Mouse (Mus musculus): Measurements from ENCODE around the gene Dnajc22. TPM values are rescaled to one million over a fixed set of nuclear protein-coding genes. Genes with fewer than 3 reads are reported as not detected.

Gene Dnajc22
- polyA plus RNA-seq, 1 experiment from 2014 or later: 1.1 TPM

DNA sequence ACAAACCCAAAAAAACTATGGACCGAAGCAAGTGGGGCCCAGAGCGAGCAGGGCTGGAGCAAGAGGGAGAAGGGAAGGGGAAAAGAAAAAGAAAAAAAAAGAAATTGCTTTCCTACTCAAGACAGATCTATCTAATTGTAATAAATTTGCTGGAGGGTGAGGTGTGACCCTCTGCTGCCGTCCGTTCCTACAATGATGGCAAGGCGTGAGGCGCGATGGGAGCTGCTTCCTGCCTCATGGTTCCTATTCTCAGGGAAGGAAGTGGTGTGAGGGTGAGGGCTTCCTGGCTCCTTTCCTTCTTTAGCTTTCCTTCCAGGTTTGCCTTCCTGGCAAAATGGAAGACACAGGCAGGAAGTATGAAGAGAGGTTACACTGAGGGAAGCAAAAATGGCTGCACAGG, 57.5 kb downstream of the Dnajc22 start:
- no peaks in the 10 kb centered on the region for H3K4me1 ChIP-seq (ENCODE audit: control insufficient read depth, insufficient read depth, low read depth, low read length)
- no peaks in the 10 kb centered on the region for H3K27me3 ChIP-seq (replicated peaks; ENCODE audit: control insufficient read depth, insufficient read depth, low read length)
- no peaks in the 10 kb centered on the region for H3K9me3 ChIP-seq (ENCODE audit: control insufficient read depth, low read length)
- 90% methylated on average over 7 of the region's 7 CpGs for WGBS
- no peak overlapping the region for H3K27ac ChIP-seq (ENCODE audit: low read depth, low read length)
- H3K9ac ChIP-seq (ENCODE audit: low read depth, low read length): no peak overlapping the region
- H3K4me3 ChIP-seq (ENCODE audit: low read length): no peak overlapping the region
- no peak overlapping the region for H3K4me2 ChIP-seq (ENCODE audit: low read length)
- peaks cover 11% of the 10 kb centered on the region; the same call in 1 of the 2 replicates for H3K36me3 ChIP-seq (ENCODE audit: control insufficient read depth, insufficient read depth, low read length)
- ATAC-seq: no peak

DNA sequence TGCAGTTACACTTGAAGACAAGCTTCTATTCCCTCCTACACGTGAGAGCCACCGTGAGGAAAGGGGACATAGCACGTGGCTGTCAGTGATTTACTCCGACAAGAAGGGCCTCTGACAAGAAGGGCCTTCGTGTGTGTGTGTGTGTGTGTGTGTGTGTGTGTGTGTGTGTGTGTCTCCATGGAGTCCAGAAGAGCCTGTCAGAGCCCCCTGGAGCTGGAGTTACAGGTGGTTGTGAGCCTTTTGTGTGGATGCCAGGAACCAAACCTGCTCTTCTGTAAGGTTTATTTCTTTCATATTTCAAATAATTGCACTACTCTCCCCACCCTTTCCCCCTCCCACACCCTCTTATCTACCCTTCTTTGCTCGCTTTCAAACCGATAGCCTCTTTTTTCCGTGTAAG, 58.4 kb downstream of the Dnajc22 start:
- H3K4me3 ChIP-seq (ENCODE audit: low read length): no peak overlapping the region

DNA sequence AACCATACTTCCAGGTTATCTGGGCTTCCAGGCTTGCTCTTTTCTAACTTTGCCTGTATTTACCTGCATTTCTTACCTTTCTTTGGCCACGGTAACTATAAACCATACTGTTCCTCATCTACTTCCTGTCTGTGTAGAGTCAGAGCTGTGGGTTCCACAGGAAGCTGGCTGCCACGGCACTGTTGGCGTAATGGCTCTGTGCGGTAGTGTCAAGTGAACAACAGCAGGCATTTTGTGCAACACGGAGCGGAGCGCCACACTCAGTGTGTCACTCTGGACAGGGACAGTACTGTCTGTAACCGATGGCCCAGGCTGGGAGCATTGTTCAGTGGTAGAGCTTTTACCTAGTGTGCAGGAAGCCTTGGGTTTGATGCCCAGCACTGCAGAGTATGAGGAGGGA, 60.5 kb downstream of the Dnajc22 start:
- H3K4me1 ChIP-seq (ENCODE audit: control insufficient read depth, insufficient read depth, low read depth, low read length): no peaks in the 10 kb centered on the region
- no peaks in the 10 kb centered on the region for H3K9me3 ChIP-seq (ENCODE audit: control insufficient read depth, low read length)
- no peak overlapping the region for H3K4me3 ChIP-seq (ENCODE audit: low read length)
- WGBS: 97% methylated on average over 8 of the region's 8 CpGs
- no peak overlapping the region for H3K9ac ChIP-seq (ENCODE audit: low read depth, low read length)
- no peak for ATAC-seq
- no peak overlapping the region for H3K4me2 ChIP-seq (ENCODE audit: low read length)
- H3K36me3 ChIP-seq (ENCODE audit: control insufficient read depth, insufficient read depth, low read length): peaks cover 6% of the 10 kb centered on the region; the same call in 1 of the 2 replicates
- no peak overlapping the region for H3K27ac ChIP-seq (ENCODE audit: low read depth, low read length)
- H3K27me3 ChIP-seq (replicated peaks; ENCODE audit: control insufficient read depth, insufficient read depth, low read length): no peaks in the 10 kb centered on the region

More for the DNA sequence above, 58.4 kb downstream of the Dnajc22 start:
- no peak overlapping the region for H3K9ac ChIP-seq (ENCODE audit: low read depth, low read length)
- 79% methylated on average over 8 of the region's 8 CpGs for WGBS
- ATAC-seq: no peak
- no peaks in the 10 kb centered on the region for H3K9me3 ChIP-seq (ENCODE audit: control insufficient read depth, low read length)
- no peaks in the 10 kb centered on the region for H3K4me1 ChIP-seq (ENCODE audit: control insufficient read depth, insufficient read depth, low read depth, low read length)
- H3K27ac ChIP-seq (ENCODE audit: low read depth, low read length): no peak overlapping the region
- no peaks in the 10 kb centered on the region for H3K27me3 ChIP-seq (replicated peaks; ENCODE audit: control insufficient read depth, insufficient read depth, low read length)
- no peak overlapping the region for H3K4me2 ChIP-seq (ENCODE audit: low read length)
- peaks cover 6% of the 10 kb centered on the region; the same call in 1 of the 2 replicates for H3K36me3 ChIP-seq (ENCODE audit: control insufficient read depth, insufficient read depth, low read length)

Small RNA genes within 50 kb of the gene (microRNA-seq; reads per million reads assigned to microRNA genes)
- gene Mir6960: not detected

Other genes with a start within 250 kb of the Dnajc22 start
- gene Kmt2d, start 222.0 kb upstream of the Dnajc22 start, polyA plus RNA-seq (2015; fragmentation: Nextera tagmentation; extraction: Ambion mirVana): 8.8 and 9.3 TPM in 2 replicates
- 31.4 and 33.4 TPM in 2 replicates for gene Rhebl1, start 198.6 kb upstream of the Dnajc22 start, polyA plus RNA-seq (2015; fragmentation: Nextera tagmentation; extraction: Ambion mirVana)
- 1.3 and 2.1 TPM in 2 replicates for gene Dhh, start 194.6 kb upstream of the Dnajc22 start, polyA plus RNA-seq (2015; fragmentation: Nextera tagmentation; extraction: Ambion mirVana)
- 25.9 and 27.0 TPM in 2 replicates for gene Lmbr1l, start 174.9 kb upstream of the Dnajc22 start, polyA plus RNA-seq (2015; fragmentation: Nextera tagmentation; extraction: Ambion mirVana)
- gene Tuba1b, start 158.6 kb upstream of the Dnajc22 start, polyA plus RNA-seq (2015; fragmentation: Nextera tagmentation; extraction: Ambion mirVana): 1,672 and 1,683 TPM in 2 replicates
- not detected in 2 replicates for gene Gm49450, start 139.6 kb upstream of the Dnajc22 start, polyA plus RNA-seq (2015; fragmentation: Nextera tagmentation; extraction: Ambion mirVana)
- gene Tuba1a, start 139.5 kb upstream of the Dnajc22 start, polyA plus RNA-seq (2015; fragmentation: Nextera tagmentation; extraction: Ambion mirVana): 15,480 and 15,543 TPM in 2 replicates
- 20.8 and 23.3 TPM in 2 replicates for gene Tuba1c, start 63.3 kb upstream of the Dnajc22 start, polyA plus RNA-seq (2015; fragmentation: Nextera tagmentation; extraction: Ambion mirVana)
- gene Prph, start 38.0 kb upstream of the Dnajc22 start, polyA plus RNA-seq (2015; fragmentation: Nextera tagmentation; extraction: Ambion mirVana): 52.8 and 81.8 TPM in 2 replicates
- gene Troap, start 18.6 kb upstream of the Dnajc22 start, polyA plus RNA-seq (2015; fragmentation: Nextera tagmentation; extraction: Ambion mirVana): 5.6 and 8.7 TPM in 2 replicates
- 4.0 and 5.7 TPM in 2 replicates for gene C1ql4, start 5.4 kb upstream of the Dnajc22 start, polyA plus RNA-seq (2015; fragmentation: Nextera tagmentation; extraction: Ambion mirVana)
- 23.8 and 28.8 TPM in 2 replicates for gene Spats2, start 32.7 kb downstream of the Dnajc22 start, polyA plus RNA-seq (2015; fragmentation: Nextera tagmentation; extraction: Ambion mirVana)
- 1.1 TPM in 2 replicates for gene Kcnh3, start 131.7 kb downstream of the Dnajc22 start, polyA plus RNA-seq (2015; fragmentation: Nextera tagmentation; extraction: Ambion mirVana)
- 204 and 215 TPM in 2 replicates for gene Mcrs1, start 158.8 kb downstream of the Dnajc22 start, polyA plus RNA-seq (2015; fragmentation: Nextera tagmentation; extraction: Ambion mirVana)
- gene Prpf40b, start 201.9 kb downstream of the Dnajc22 start, polyA plus RNA-seq (2015; fragmentation: Nextera tagmentation; extraction: Ambion mirVana): 114 and 117 TPM in 2 replicates
- gene Fam186b, start 202.7 kb downstream of the Dnajc22 start, polyA plus RNA-seq (2015; fragmentation: Nextera tagmentation; extraction: Ambion mirVana): 0.85 and 1.2 TPM in 2 replicates